ENCODE assay signal across 8 mouse cellular contexts in genomic region chr6:54972929-54973211, GRCm38 (mm10). TPM values are rescaled to one million over a fixed set of nuclear protein-coding genes. Genes with fewer than 3 reads are reported as not detected.
DNase-seq lines count a peak whose midpoint lies in the region; ATAC-seq lines count a peak whose summit lies in the region.

No protein-coding gene starts in this region.

- WGBS in kidney, embryonic 14.5 days, result 12% methylated on average over 5 of the region's 5 CpGs

- DNase-seq in 416B (ENCODE audit: low read depth) (peak; percentile 75), NIH3T3 (ENCODE audit: low read depth) (peak; percentile 66)
- peak; percentile 58 to 64 for DNase-seq in heart, adult 9 months (ENCODE audit: low spot score in 2 of 2)
- DNase-seq in thymus, postnatal 0 days (ENCODE audit: low spot score), result peak; percentile 51
- no peak for DNase-seq in left cerebral cortex, postnatal 4 days
- no peak for DNase-seq in Muller cell, postnatal 12 days (ENCODE audit: inconsistent ontology term)

- intact Hi-C loops in left cerebral cortex, postnatal 4 days (cut with DNase I), result no loop called here

- no peaks in the 10 kb centered on the region for H3K4me1 ChIP-seq in kidney, embryonic 14.5 days (ENCODE audit: control insufficient read depth, insufficient read depth, low read length)

- H3K9me3 ChIP-seq in kidney, embryonic 14.5 days (ENCODE audit: control insufficient read depth, low read length), result no peaks in the 10 kb centered on the region

- peak overlapping the region; percentile 71; the same call in 1 of the 2 replicates for H3K9ac ChIP-seq in kidney, embryonic 14.5 days (ENCODE audit: low read depth, low read length)

- H3K27ac ChIP-seq in kidney, embryonic 14.5 days (ENCODE audit: low read depth, low read length), result no peak overlapping the region

- peak overlapping the region; percentile 64 for H3K4me3 ChIP-seq in kidney, embryonic 14.5 days (ENCODE audit: low read length)

- no peaks in the 10 kb centered on the region for H3K36me3 ChIP-seq in kidney, embryonic 14.5 days (ENCODE audit: control insufficient read depth, insufficient read depth, low read length)

- H3K27me3 ChIP-seq in kidney, embryonic 14.5 days (ENCODE audit: control insufficient read depth, insufficient read depth, low read length), result peaks cover 6% of the 10 kb centered on the region; the same call in 1 of the 2 replicates

- ATAC-seq in kidney, embryonic 14.5 days (ENCODE audit: low FRiP score, low TSS enrichment), result no peak
- peak; percentile 58 for ATAC-seq in megakaryocyte, adult 5-6 weeks (ENCODE audit: poor library complexity, severe bottlenecking)

- H3K4me2 ChIP-seq in kidney, embryonic 14.5 days (replicated peaks; ENCODE audit: low read depth, low read length), result peak overlapping the region; percentile 79

RNA-seq across cellular contexts. Expression of gene Nod1, which starts 0.5 kb away (rescaled TPM):
- polyA plus RNA-seq in kidney, embryonic 14.5 days (2014; fragmentation: Nextera tagmentation; extraction: Ambion mirVana), result 1.8 and 3.6 TPM in 2 replicates
- 10.8 and 11.1 TPM in 2 replicates for total RNA-seq in megakaryocyte, adult 5-6 weeks (2015)
- total RNA-seq in megakaryocyte, adult 5-6 weeks (2017), result 12.2 and 18.5 TPM in 2 replicates
- polyA plus RNA-seq in thymus, postnatal 0 days (2015; fragmentation: Nextera tagmentation; extraction: Ambion mirVana), result 3.5 and 4.0 TPM in 2 replicates
- total RNA-seq in left cerebral cortex, postnatal 4 days (2021), result 1 to 10 TPM; 2.4 TPM

RNA-seq across cellular contexts. Expression of gene Ggct, which starts 19.9 kb away (rescaled TPM):
- polyA plus RNA-seq in kidney, embryonic 14.5 days (2014; fragmentation: Nextera tagmentation; extraction: Ambion mirVana), result 8.9 and 10.8 TPM in 2 replicates
- total RNA-seq in megakaryocyte, adult 5-6 weeks (2015), result 3.5 and 7.0 TPM in 2 replicates
- total RNA-seq in megakaryocyte, adult 5-6 weeks (2017), result 4.9 and 14.4 TPM in 2 replicates
- 12.9 and 16.6 TPM in 2 replicates for polyA plus RNA-seq in thymus, postnatal 0 days (2015; fragmentation: Nextera tagmentation; extraction: Ambion mirVana)
- 10 to 100 TPM; 17.7 to 20.3 TPM for total RNA-seq in left cerebral cortex, postnatal 4 days (2021)

Comparison
In these comparisons a context has a peak if more than half of its experiments do, and no peak if none do; other contexts are left out.
1. DNase-seq: peak in 416B (single experiment), NIH3T3 (single experiment), heart, adult 9 months (2 of 2) and thymus, postnatal 0 days (single experiment); none in left cerebral cortex, postnatal 4 days (single experiment) and Muller cell, postnatal 12 days (single experiment).